Mouse (Mus musculus) E14TG2a.4 (cell line): ENCODE measurements around the gene Itgb1.

Source experiments
- H3K27me3 ChIP-seq: 2 replicates; pipeline ENCODE4 v1.6.1; 2014; ENCODE audit warnings: low read length, control low read depth; ENCODE audit not compliant: insufficient read depth
- H3K36me3 ChIP-seq: 2 replicates; pipeline ENCODE4 v1.6.1; 2014; ENCODE audit warnings: low read length, control low read depth; ENCODE audit not compliant: insufficient read depth
- H3K4me1 ChIP-seq: replicated peaks from 2 replicates; pipeline ENCODE4 v1.6.1; 2014; ENCODE audit warnings: low read depth, low read length, control low read depth
- H3K4me3 ChIP-seq: replicated peaks from 2 replicates; pipeline ENCODE4 v1.5.1; 2014; ENCODE audit warnings: mild to moderate bottlenecking, low read length
- H3K9me3 ChIP-seq: 2 replicates; pipeline ENCODE4 v1.6.1; 2014; ENCODE audit warnings: low read length, control low read depth
- CTCF ChIP-seq: conservative IDR thresholded peaks from 2 replicates; pipeline ENCODE4 v1.5.1; 2014; ENCODE audit warnings: low read length
- NANOG ChIP-seq: IDR thresholded peaks from 2 replicates; pipeline ENCODE4 v1.6.1; 2014; ENCODE audit warnings: borderline replicate concordance, low read length, mixed read lengths
- POU5F1 ChIP-seq: IDR thresholded peaks from 2 replicates; pipeline ENCODE4 v1.6.1; 2014; ENCODE audit warnings: low read length, borderline replicate concordance

Itgb1 gene

DNA sequence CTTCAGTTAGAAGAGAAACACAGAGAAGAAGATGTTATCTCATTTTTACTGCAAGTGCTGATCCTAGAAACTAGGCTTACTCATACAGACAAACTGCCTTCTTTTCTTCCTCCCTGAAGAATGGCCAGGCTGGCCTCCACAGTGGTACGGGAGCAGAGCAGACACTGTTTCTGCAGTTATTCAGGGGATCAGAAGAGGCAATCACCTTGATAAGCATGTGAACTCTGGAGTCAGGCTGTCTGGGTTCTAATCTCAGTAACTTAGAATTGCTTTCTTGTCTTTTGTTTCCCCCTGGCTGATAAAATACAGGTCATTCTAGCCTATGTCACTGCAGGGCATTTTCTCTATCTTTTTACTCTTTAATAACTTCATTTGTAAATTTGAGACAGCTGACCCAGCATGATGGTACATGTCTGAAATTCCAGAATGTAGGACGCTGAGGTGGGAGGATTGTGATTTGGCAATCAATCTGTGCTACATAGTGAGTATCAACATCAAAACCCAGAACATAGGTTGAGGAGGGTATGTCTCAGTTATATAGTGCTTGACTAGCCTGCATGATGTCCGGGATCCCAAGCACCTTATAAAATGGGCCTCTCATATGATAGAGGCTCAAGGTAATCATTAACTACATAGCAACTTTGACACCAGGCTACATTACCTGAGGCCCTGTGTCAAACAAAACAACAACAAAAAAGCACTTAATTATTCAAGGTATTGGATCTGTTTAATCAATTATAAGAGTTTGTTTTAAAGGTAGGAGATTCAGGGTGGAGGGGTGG is 9.4 kb upstream of the Itgb1 start:
- H3K4me1 ChIP-seq, result peaks cover 4% of the 10 kb centered on the region; the same call in 1 of the 2 replicates
- no peak overlapping the region for H3K4me3 ChIP-seq
- TF ChIP-seq POU5F1 (no peak), CTCF (no peak), NANOG (no peak)
- H3K27me3 ChIP-seq, result no peaks in the 10 kb centered on the region
- H3K36me3 ChIP-seq, result no peaks in the 10 kb centered on the region
- H3K9me3 ChIP-seq, result no peaks in the 10 kb centered on the region

DNA sequence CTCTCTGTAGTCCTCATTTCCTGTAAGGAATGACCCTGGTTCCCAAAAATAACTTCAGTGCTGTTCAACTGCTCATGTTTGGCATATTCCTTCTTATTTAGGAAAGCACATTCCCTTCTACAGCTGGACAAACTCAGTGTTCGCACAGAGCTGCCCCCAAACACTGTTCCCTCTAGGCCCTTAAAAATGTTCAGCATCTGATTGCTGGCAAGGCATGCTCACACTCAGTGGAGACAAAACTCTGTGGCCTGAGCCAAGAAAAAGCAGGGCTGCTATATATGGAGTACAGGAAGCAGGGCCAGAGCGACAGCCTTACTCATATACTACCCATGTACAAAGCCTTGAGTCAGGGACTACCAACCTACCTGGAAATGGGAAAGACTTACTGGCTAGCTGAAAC is 5.5 kb upstream of the Itgb1 start:
- Histone ChIP-seq H3K4me1 (peaks cover 15% of the 10 kb centered on the region; the same call in 1 of the 2 replicates), H3K27me3 (no peaks in the 10 kb centered on the region), H3K4me3 (no peak overlapping the region), H3K36me3 (no peaks in the 10 kb centered on the region), H3K9me3 (no peaks in the 10 kb centered on the region)
- no peak for TF ChIP-seq CTCF
- no peak for TF ChIP-seq POU5F1
- no peak for TF ChIP-seq NANOG

GRCm38 (mm10) chr8:128680548-128681325 is 4.7 kb upstream of the Itgb1 start:
- Histone ChIP-seq H3K36me3 (no peaks in the 10 kb centered on the region), H3K4me3 (no peak overlapping the region), H3K9me3 (no peaks in the 10 kb centered on the region), H3K4me1 (peaks cover 15% of the 10 kb centered on the region; the same call in 1 of the 2 replicates), H3K27me3 (no peaks in the 10 kb centered on the region)
- TF ChIP-seq NANOG, result no peak
- no peak for TF ChIP-seq CTCF
- no peak for TF ChIP-seq POU5F1

GRCm38 (mm10) chr8:128681970-128682369 is 3.5 kb upstream of the Itgb1 start:
- peaks cover 17% of the 10 kb centered on the region for H3K4me1 ChIP-seq
- TF ChIP-seq POU5F1 (no peak), NANOG (no peak), CTCF (no peak)
- H3K27me3 ChIP-seq, result no peaks in the 10 kb centered on the region
- no peak overlapping the region for H3K4me3 ChIP-seq
- H3K9me3 ChIP-seq, result no peaks in the 10 kb centered on the region
- H3K36me3 ChIP-seq, result no peaks in the 10 kb centered on the region

GRCm38 (mm10) chr8:128684609-128685506 is 596 bp upstream of the Itgb1 start:
- H3K27me3 ChIP-seq, result no peaks in the 10 kb centered on the region
- H3K4me3 ChIP-seq, result peak overlapping the region; percentile 91
- no peaks in the 10 kb centered on the region for H3K9me3 ChIP-seq
- H3K36me3 ChIP-seq, result no peaks in the 10 kb centered on the region
- peaks cover 33% of the 10 kb centered on the region for H3K4me1 ChIP-seq
- TF ChIP-seq CTCF, result no peak
- no peak for TF ChIP-seq POU5F1

- H3K4me1 ChIP-seq, result peaks cover 40% of the 10 kb centered on the region
- TF ChIP-seq NANOG (no peak), POU5F1 (no peak), CTCF (no peak)
These were observed 1.1 kb downstream of the Itgb1 start for GRCm38 (mm10) chr8:128686429-128686990.

DNA sequence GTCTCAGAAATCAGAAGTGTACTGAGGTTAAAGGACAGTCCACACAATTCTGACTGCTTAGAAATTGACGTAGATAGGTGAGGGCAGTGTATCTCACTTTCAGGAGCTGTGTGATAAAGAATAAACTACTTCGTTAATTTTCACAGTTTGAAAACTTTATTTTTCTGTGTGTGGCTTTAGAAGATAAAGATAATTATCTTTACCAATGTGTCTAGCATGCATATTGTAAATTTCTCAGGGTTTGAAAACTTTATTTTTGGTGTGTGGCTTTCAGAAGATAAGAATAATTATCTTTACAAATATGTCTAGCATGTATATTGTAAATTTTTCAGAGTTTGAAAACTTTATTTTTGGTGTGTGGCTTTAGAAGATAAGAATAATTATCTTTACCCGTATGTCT is 3.2 kb downstream of the Itgb1 start:
- Histone ChIP-seq H3K27me3 (no peaks in the 10 kb centered on the region), H3K36me3 (no peaks in the 10 kb centered on the region), H3K9me3 (no peaks in the 10 kb centered on the region), H3K4me1 (peaks cover 45% of the 10 kb centered on the region), H3K4me3 (no peak overlapping the region)
- TF ChIP-seq NANOG (no peak), CTCF (no peak), POU5F1 (no peak)

More at GRCm38 (mm10) chr8:128686429-128686990, 1.1 kb downstream of the Itgb1 start:
- Histone ChIP-seq H3K4me3 (peak overlapping the region; percentile 91), H3K36me3 (no peaks in the 10 kb centered on the region), H3K27me3 (no peaks in the 10 kb centered on the region), H3K9me3 (no peaks in the 10 kb centered on the region)

GRCm38 (mm10) chr8:128690056-128690455 is 4.6 kb downstream of the Itgb1 start:
- TF ChIP-seq POU5F1 (no peak), NANOG (no peak), CTCF (no peak)
- H3K4me3 ChIP-seq, result no peak overlapping the region

More at GRCm38 (mm10) chr8:128690056-128690455, 4.6 kb downstream of the Itgb1 start:
- Histone ChIP-seq H3K27me3 (no peaks in the 10 kb centered on the region), H3K4me1 (peaks cover 42% of the 10 kb centered on the region), H3K36me3 (no peaks in the 10 kb centered on the region), H3K9me3 (no peaks in the 10 kb centered on the region)
